Mouse (Mus musculus): ENCODE measurements around the gene Slc5a4b. TPM values are rescaled to one million over a fixed set of nuclear protein-coding genes. Genes with fewer than 3 reads are reported as not detected.

Slc5a4b gene
- total RNA-seq, 2 experiments from 2014 or later, result not detected

- DNase-seq (ENCODE audit: low spot score), result no peak
These were observed 65.4 kb downstream of the Slc5a4b start for GRCm38 (mm10) chr10:76045343-76045742.

GRCm38 (mm10) chr10:76036962-76037361, 73.8 kb downstream of the Slc5a4b start:
- no peak for DNase-seq (ENCODE audit: low spot score)

GRCm38 (mm10) chr10:76035277-76035676, 75.5 kb downstream of the Slc5a4b start:
- DNase-seq (ENCODE audit: low spot score), result no peak

GRCm38 (mm10) chr10:76034001-76034600, 76.7 kb downstream of the Slc5a4b start:
- no peak for DNase-seq (ENCODE audit: low spot score)

- DNase-seq (ENCODE audit: low spot score), result no peak
These were observed 77.7 kb downstream of the Slc5a4b start for GRCm38 (mm10) chr10:76033119-76033455.

- peak; percentile 95 for DNase-seq (ENCODE audit: low spot score)
These were observed 78.2 kb downstream of the Slc5a4b start, which contains the start of gene Zfp280b for GRCm38 (mm10) chr10:76032402-76033118. Gene Zfp280b (plus strand): TSS chr10:76032650.

- no peak for DNase-seq (ENCODE audit: low spot score)
These were observed 79.0 kb downstream of the Slc5a4b start for GRCm38 (mm10) chr10:76031511-76032401.

- no peak for DNase-seq (ENCODE audit: low spot score)
These were observed 80.3 kb downstream of the Slc5a4b start for GRCm38 (mm10) chr10:76030496-76030895.

- DNase-seq (ENCODE audit: low spot score), result no peak
These were observed 81.5 kb downstream of the Slc5a4b start for GRCm38 (mm10) chr10:76029276-76029675.

- DNase-seq (ENCODE audit: low spot score), result no peak
These were observed 82.4 kb downstream of the Slc5a4b start for GRCm38 (mm10) chr10:76028396-76028795.

- DNase-seq (ENCODE audit: low spot score), result no peak
These were observed 82.8 kb downstream of the Slc5a4b start for GRCm38 (mm10) chr10:76028016-76028366.

GRCm38 (mm10) chr10:76027127-76028015, 83.4 kb downstream of the Slc5a4b start:
- DNase-seq (ENCODE audit: low spot score), result no peak

- DNase-seq (ENCODE audit: low spot score), result no peak
These were observed 85.1 kb downstream of the Slc5a4b start for GRCm38 (mm10) chr10:76025470-76026190.

- no peak for DNase-seq (ENCODE audit: low spot score)
These were observed 86.8 kb downstream of the Slc5a4b start for GRCm38 (mm10) chr10:76023921-76024320.

GRCm38 (mm10) chr10:76021728-76022127, 89.0 kb downstream of the Slc5a4b start:
- DNase-seq (ENCODE audit: low spot score), result no peak

GRCm38 (mm10) chr10:76016886-76017285, 93.9 kb downstream of the Slc5a4b start:
- no peak for DNase-seq (ENCODE audit: low spot score)

- DNase-seq (ENCODE audit: low spot score), result no peak
These were observed 97.8 kb downstream of the Slc5a4b start for GRCm38 (mm10) chr10:76012922-76013321.

- DNase-seq (ENCODE audit: low spot score), result no peak
These were observed 100.9 kb downstream of the Slc5a4b start for GRCm38 (mm10) chr10:76009812-76010211.
